Mouse (Mus musculus) cerebellum, postnatal 4 days (tissue): ENCODE measurements at regions not wholly inside any gene's neighbourhood (a gene's known extent, or its start where the extent isn't known, plus 50 kb on each side); places are given as distances from the start of the nearest gene placed in this dataset.
A peak's percentile ranks its signal among the peaks of the same experiment; 100 is the strongest.
"Not testable (repeated sequence)": the region's sequence is repeated elsewhere in the genome, so short reads cannot be mapped to it uniquely, and the experiment has no call there.

Experiments used
- DNase-seq, 2 experiments: peaks; one replicate each; pipeline ENCODE4 v3.0.0; 2022; ENCODE audit warnings: low spot score in 2 of 2, mixed read lengths in 1 of 2

GRCm38 (mm10) chr11:63211501-63211900, 82.7 kb downstream of the Pmp22 start:
- DNase-seq = no peak

GRCm38 (mm10) chr11:63213043-63213442, 84.3 kb downstream of the Pmp22 start:
- peak; percentile 91 to 92 for DNase-seq

- no peak for DNase-seq
These were observed 85.2 kb downstream of the Pmp22 start for GRCm38 (mm10) chr11:63213901-63214425.

- no peak for DNase-seq
These were observed 87.2 kb downstream of the Pmp22 start for GRCm38 (mm10) chr11:63215993-63216392.

GRCm38 (mm10) chr11:63217049-63217448, 88.3 kb downstream of the Pmp22 start:
- no peak for DNase-seq

GRCm38 (mm10) chr11:63226471-63226870, 97.7 kb downstream of the Pmp22 start:
- DNase-seq = no peak

GRCm38 (mm10) chr11:63230786-63231185, 102.0 kb downstream of the Pmp22 start:
- no peak for DNase-seq

GRCm38 (mm10) chr11:63233172-63233966, 104.6 kb downstream of the Pmp22 start:
- no peak for DNase-seq

GRCm38 (mm10) chr11:63234481-63234880, 105.7 kb downstream of the Pmp22 start:
- no peak for DNase-seq

- no peak for DNase-seq
These were observed 109.9 kb downstream of the Pmp22 start for GRCm38 (mm10) chr11:63238655-63239054.

- no peak for DNase-seq
These were observed 115.2 kb downstream of the Pmp22 start for GRCm38 (mm10) chr11:63243906-63244416.

GRCm38 (mm10) chr11:63245041-63245440, 116.3 kb downstream of the Pmp22 start:
- DNase-seq = no peak

GRCm38 (mm10) chr11:63246052-63246661, 117.4 kb downstream of the Pmp22 start:
- DNase-seq = no peak

- DNase-seq = no peak
These were observed 123.5 kb downstream of the Pmp22 start for GRCm38 (mm10) chr11:63252012-63252856.

- DNase-seq = no peak
These were observed 124.3 kb downstream of the Pmp22 start for GRCm38 (mm10) chr11:63252968-63253602.

- no peak for DNase-seq
These were observed 135.8 kb downstream of the Pmp22 start for GRCm38 (mm10) chr11:63264432-63265061.

- DNase-seq = not testable (repeated sequence)
These were observed 137.5 kb downstream of the Pmp22 start for GRCm38 (mm10) chr11:63266290-63266689.

GRCm38 (mm10) chr11:63276641-63277040, 147.9 kb downstream of the Pmp22 start:
- DNase-seq = no peak

GRCm38 (mm10) chr11:63281839-63282238, 153.1 kb downstream of the Pmp22 start:
- DNase-seq = no peak

- no peak for DNase-seq
These were observed 153.8 kb downstream of the Pmp22 start for GRCm38 (mm10) chr11:63282541-63282940.

- no peak for DNase-seq
These were observed 157.2 kb downstream of the Pmp22 start for GRCm38 (mm10) chr11:63286026-63286425.
